Mouse (Mus musculus): ENCODE measurements around the gene Hormad1. TPM values are rescaled to one million over a fixed set of nuclear protein-coding genes. Genes with fewer than 3 reads are reported as not detected.

Gene Hormad1
- total RNA-seq, 2 experiments from 2014 or later, result not detected

DNA sequence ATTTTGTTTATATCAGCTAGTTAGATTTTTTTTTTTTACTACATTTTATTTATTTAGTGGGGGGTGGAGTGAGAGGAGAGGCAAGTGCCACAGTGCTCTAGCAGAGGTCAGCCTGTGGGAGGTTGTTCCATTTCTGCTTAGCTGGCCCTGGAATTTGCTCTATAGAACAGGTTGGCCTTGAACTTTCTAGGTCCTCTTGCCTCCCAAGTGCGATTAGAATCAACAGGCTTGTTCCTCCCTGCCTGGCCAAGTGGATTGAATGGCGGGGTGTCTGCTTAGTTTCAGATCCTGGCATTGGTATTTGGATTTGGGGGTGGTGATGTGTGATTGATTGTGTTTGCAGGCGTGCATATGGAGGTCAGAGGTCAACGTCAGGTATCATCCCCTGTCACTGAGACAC lies 76.6 kb downstream of the Hormad1 start:
- no peak for DNase-seq

Other genes with a start within 250 kb of the Hormad1 start
- 100 to 1,000 TPM; 239 to 254 TPM for gene Cers2, start 244.9 kb upstream of the Hormad1 start, total RNA-seq (2021)
- gene Setdb1, start 202.5 kb upstream of the Hormad1 start, total RNA-seq (2021), result 10 to 100 TPM; 25.9 to 29.7 TPM
- gene 4930558C23Rik, start 156.8 kb upstream of the Hormad1 start, total RNA-seq (2021), result not detected
- 10 to 100 TPM; 63.5 to 68.0 TPM for gene Arnt, start 125.3 kb upstream of the Hormad1 start, total RNA-seq (2021)
- 1 to 10 TPM; 7.2 to 9.0 TPM for gene Ctsk, start 60.4 kb upstream of the Hormad1 start, total RNA-seq (2021)
- gene Ctss, start 32.9 kb upstream of the Hormad1 start, total RNA-seq (2021), result 10 to 100 TPM; 35.2 to 65.5 TPM
- gene Golph3l, start 29.3 kb downstream of the Hormad1 start, total RNA-seq (2021), result 10 to 100 TPM; 40.6 to 53.7 TPM
- gene Ensa, start 65.3 kb downstream of the Hormad1 start, total RNA-seq (2021), result 100 to 1,000 TPM in 1 of 2 experiments, 10 to 100 TPM in 1; 83.6 to 107 TPM
- 100 to 1,000 TPM; 199 to 227 TPM for gene Mcl1, start 99.1 kb downstream of the Hormad1 start, total RNA-seq (2021)
- gene Adamtsl4, start 128.2 kb downstream of the Hormad1 start, total RNA-seq (2021), result 10 to 100 TPM in 1 of 2 experiments, 1 to 10 TPM in 1; 6.5 to 11.1 TPM
- 100 to 1,000 TPM; 428 to 676 TPM for gene Ecm1, start 179.9 kb downstream of the Hormad1 start, total RNA-seq (2021)
- gene Tars2, start 200.5 kb downstream of the Hormad1 start, total RNA-seq (2021), result 10 to 100 TPM; 49.3 to 54.1 TPM

Data from adrenal gland, postnatal 36 days (tissue).